Mouse (Mus musculus): ENCODE measurements around the gene Gemin4.

The Gemin4 gene

DNA sequence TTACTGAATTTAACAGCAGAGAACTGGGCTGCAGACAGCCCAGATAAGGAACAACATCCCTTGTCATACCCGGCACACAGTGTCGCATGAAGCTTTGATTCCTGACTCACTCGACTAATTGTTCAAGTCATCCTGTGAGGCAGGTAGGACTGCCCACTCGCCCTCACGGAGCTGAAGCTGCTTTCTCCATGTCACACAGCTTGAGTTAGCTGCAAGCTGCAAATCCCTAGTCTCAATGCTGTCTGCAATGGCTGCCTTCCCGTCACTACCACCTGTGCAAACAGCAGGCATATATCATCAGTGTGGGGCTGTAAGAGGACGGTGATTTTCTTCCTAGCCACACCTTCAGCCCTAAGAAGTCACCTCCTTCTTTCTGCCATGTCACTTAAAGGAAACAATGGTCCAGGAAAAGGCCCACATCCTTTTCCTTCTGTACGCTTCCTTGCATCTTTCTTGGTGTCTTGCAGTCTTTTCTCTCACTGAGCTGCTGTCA, 20.4 kb downstream of the Gemin4 start:
- no peak for DNase-seq (ENCODE audit: low read depth, low spot score)

DNA sequence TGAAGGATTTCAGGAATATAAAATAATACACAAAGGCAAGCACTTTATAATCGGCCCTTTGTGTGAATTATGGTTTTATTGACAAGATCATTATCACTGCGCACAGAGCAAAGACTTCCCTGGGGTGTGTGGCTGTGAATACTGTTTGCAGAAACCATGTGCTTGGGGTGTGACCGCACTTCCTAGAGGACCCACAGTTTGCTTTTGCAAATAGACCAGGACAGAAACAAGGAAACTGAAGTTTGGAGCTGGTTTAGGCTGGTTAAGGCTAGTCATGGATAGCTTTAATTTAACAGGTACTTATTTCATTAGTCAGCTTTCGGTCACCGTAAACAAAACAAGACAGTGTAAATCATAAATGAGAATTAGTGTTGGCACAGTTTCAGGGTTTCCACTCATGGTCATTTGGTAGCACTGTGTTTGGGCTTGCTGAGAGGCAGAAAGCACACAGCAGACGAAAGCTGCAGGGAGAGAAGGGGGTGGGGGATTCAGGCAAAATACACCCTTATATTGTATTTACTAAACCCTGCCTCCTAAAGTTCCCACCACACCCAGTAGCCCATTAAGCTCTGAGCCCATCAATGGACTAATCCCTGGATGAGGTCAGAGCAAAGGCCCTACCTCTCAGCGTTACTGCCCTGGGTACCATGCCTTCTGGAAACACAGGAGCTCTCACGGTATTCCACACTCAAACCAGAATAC, 21.0 kb downstream of the Gemin4 start:
- Histone ChIP-seq H3K36me3 (ENCODE audit: control insufficient read depth, insufficient read depth, low read length, poor library complexity, severe bottlenecking) (no peaks in the 10 kb centered on the region), H3K27me3 (ENCODE audit: control insufficient read depth, insufficient read depth, low read length, poor library complexity, severe bottlenecking) (no peaks in the 10 kb centered on the region)
- DNase-seq (ENCODE audit: low read depth, low spot score) = no peak

More for the DNA sequence above, 20.4 kb downstream of the Gemin4 start:
- no peaks in the 10 kb centered on the region for H3K36me3 ChIP-seq (ENCODE audit: control insufficient read depth, insufficient read depth, low read length, poor library complexity, severe bottlenecking)
- H3K27me3 ChIP-seq (ENCODE audit: control insufficient read depth, insufficient read depth, low read length, poor library complexity, severe bottlenecking) = no peaks in the 10 kb centered on the region

DNA sequence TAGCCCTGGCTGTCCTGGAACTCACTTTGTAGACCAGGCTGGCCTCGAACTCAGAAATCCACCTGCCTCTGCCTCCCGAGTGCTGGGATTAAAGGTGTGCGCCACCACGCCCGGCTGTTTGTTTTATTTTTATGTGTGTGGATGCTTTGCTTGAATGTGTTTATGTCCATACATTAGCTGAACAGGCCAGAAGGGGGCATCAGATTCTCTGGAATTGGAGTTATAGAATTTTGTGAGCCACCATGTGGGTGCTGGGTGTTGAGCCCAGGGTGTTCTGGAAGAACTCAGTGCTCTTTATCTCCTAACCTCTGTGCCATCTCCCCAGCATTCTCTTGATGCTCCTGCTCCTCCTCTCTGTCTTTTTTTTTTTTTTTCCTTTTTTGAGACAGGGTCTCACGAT, 30.6 kb downstream of the Gemin4 start:
- DNase-seq (ENCODE audit: low read depth, low spot score) = peak; percentile 20
- Histone ChIP-seq H3K36me3 (ENCODE audit: control insufficient read depth, insufficient read depth, low read length, poor library complexity, severe bottlenecking) (no peaks in the 10 kb centered on the region), H3K27me3 (ENCODE audit: control insufficient read depth, insufficient read depth, low read length, poor library complexity, severe bottlenecking) (no peaks in the 10 kb centered on the region)

DNA sequence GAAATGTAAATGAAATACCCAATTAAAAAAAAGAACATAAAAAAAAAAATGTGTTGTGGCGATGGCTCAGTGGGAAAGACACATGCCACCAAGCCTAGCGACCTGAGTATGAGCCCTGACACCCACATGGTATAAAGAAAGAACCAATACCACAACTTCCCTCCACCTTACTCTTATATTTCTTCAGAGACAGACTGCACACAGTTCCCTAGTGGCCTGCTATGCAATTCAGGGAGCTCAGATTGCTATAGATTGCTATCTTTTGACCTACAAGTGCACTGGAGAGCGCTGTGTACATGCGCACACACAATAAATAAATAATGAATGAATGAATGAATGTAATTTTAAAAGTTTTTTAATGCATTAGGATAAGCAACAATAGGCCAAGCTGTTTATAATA, 33.7 kb downstream of the Gemin4 start:
- DNase-seq (ENCODE audit: low read depth, low spot score) = no peak
- no peaks in the 10 kb centered on the region for H3K27me3 ChIP-seq (ENCODE audit: control insufficient read depth, insufficient read depth, low read length, poor library complexity, severe bottlenecking)
- no peaks in the 10 kb centered on the region for H3K36me3 ChIP-seq (ENCODE audit: control insufficient read depth, insufficient read depth, low read length, poor library complexity, severe bottlenecking)

DNA sequence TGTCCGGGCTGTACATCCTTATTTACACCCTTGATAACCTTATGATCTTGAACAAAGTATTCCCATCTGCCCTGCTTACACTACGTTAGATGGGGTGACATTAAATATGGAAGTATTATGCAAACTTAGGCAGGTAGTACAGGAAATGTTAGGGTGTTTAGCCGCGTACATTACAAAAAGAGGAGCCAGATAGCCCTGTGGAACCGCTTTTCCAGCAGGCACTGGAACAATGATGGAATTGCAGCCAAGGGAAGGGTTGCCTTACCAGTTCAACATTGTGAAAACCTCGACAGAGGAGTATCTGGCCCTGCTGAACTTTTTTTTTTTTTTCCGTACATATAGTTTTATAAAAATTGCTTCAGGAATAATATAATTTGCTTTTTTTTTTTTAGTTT, 37.3 kb downstream of the Gemin4 start:
- Histone ChIP-seq H3K27me3 (ENCODE audit: control insufficient read depth, insufficient read depth, low read length, poor library complexity, severe bottlenecking) (no peaks in the 10 kb centered on the region), H3K36me3 (ENCODE audit: control insufficient read depth, insufficient read depth, low read length, poor library complexity, severe bottlenecking) (no peaks in the 10 kb centered on the region)
- no peak for DNase-seq (ENCODE audit: low read depth, low spot score)

DNA sequence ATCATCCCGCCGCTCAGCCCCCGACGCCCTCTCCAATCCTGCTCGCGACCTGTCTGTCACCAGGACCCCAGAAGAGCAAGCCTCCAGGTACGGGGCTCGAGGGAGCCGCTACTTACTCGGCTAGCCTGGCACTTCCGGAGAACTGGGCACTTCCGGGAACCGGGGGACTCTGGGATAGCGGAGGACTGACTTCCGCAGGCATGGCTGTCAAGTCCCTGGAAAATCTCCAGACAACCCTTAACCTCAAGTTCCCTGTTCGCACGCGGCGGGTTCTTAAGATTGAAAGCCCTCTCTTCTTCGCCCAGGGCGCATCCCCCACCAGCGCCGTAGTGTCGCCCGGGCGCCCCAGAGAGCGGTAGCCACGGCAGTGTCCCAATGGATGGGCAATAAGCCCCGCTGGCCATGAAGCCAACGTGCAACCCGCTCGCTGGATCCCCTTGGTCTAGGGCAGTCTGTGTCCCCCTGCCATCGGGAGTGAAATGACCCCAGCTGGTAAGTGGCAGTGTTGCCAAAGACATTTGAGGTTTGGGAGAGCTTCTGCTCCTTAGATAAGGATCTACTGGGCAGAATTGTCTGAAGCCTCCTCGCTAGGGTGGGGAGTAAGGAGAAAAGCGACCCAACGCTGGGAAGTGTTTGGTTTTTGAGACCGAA, 37.8 kb downstream of the Gemin4 start, which contains the start of the genes Vps53 and Fam57a:
TSS of gene Vps53 (minus strand) at position 153 of the 651 bp plus-strand sequence.
TSS of gene Fam57a (plus strand) at position 177 of the 651 bp plus-strand sequence.
- peak; percentile 68 for DNase-seq (ENCODE audit: low read depth, low spot score)
- Histone ChIP-seq H3K27me3 (ENCODE audit: control insufficient read depth, insufficient read depth, low read length, poor library complexity, severe bottlenecking) (no peaks in the 10 kb centered on the region), H3K36me3 (ENCODE audit: control insufficient read depth, insufficient read depth, low read length, poor library complexity, severe bottlenecking) (no peaks in the 10 kb centered on the region)

DNA sequence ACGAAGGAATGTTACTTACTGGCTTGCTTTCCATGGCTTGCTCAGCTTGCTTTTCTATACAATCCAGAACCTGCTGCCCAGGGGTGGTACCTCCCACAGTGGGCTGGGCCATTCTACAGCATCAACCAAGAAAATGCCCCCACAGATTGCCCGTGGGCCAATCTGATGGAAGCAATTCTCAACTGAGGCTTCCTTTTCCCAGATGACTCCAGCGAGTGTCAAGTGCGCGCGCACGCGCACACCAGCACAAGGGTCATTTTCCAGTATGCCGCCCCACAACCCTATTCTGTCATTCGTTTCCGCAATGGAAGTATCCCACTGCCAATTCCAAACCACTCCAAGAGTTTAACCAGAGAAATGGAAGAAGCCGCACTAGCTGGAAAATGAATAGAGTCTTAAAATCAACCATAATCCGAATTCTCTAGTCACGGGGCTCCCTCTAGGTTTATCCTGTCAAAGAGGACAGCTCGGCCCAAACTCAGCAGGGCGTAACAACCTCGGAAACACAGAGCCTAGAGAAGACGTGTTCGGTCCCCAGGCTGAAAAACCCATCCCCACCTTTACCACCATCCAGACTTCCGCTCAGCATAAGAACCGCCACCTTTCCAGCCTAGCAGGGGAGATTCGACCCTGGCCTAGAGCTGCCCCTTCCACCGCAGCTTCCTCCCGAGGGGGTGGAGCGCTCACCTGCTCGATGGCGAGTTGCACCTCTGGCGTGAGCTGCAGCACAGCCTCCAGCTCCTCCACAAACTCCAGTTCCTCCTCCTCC, 38.6 kb downstream of the Gemin4 start:
- DNase-seq (ENCODE audit: low read depth, low spot score) = peak; percentile 12
- no peaks in the 10 kb centered on the region for H3K27me3 ChIP-seq (ENCODE audit: control insufficient read depth, insufficient read depth, low read length, poor library complexity, severe bottlenecking)
- H3K36me3 ChIP-seq (ENCODE audit: control insufficient read depth, insufficient read depth, low read length, poor library complexity, severe bottlenecking) = no peaks in the 10 kb centered on the region

DNA sequence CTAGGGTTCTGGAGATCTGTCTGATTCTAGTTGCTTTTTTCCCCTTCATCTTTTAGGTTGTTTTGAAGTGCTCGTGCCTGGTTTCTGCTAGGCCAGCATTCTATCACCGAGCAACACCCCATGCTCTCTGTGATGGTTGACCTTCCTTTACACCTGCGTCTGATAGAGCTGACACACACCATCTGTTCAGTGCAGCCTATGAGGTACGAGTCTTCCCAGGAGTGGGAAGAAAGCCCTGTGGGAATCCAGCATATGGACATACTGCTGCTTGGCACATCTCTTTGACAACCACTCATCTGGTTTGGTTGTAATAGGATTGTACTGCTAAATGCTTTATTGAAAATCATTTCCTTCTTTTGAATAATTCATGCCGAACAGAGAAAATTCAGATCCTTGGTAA, 47.3 kb downstream of the Gemin4 start:
- DNase-seq (ENCODE audit: low read depth, low spot score) = no peak

DNA sequence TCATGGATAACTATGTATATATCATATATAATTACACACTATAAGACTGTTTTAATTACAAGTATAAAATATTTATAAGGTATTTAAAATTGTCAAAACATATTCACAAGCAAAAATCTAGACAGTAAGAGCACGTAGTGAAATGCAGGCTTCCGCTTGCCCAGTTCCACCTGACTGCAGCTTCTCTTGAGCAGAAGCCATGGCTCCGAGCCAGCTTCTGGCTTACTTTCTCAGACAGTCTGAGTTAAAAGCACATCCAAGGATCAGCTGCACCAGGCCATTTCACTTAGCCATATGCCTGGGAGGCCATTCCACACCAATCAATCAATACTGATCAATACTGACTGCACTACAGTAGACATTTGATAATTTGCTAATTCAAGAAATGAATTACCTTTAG, 48.5 kb downstream of the Gemin4 start:
- Histone ChIP-seq H3K36me3 (ENCODE audit: control insufficient read depth, insufficient read depth, low read length, poor library complexity, severe bottlenecking) (peaks cover 8% of the 10 kb centered on the region; the same call in 1 of the 2 replicates), H3K27me3 (ENCODE audit: control insufficient read depth, insufficient read depth, low read length, poor library complexity, severe bottlenecking) (no peaks in the 10 kb centered on the region)
- DNase-seq (ENCODE audit: low read depth, low spot score) = no peak

More for the DNA sequence above, 47.3 kb downstream of the Gemin4 start:
- Histone ChIP-seq H3K36me3 (ENCODE audit: control insufficient read depth, insufficient read depth, low read length, poor library complexity, severe bottlenecking) (peaks cover 8% of the 10 kb centered on the region; the same call in 1 of the 2 replicates), H3K27me3 (ENCODE audit: control insufficient read depth, insufficient read depth, low read length, poor library complexity, severe bottlenecking) (no peaks in the 10 kb centered on the region)

DNA sequence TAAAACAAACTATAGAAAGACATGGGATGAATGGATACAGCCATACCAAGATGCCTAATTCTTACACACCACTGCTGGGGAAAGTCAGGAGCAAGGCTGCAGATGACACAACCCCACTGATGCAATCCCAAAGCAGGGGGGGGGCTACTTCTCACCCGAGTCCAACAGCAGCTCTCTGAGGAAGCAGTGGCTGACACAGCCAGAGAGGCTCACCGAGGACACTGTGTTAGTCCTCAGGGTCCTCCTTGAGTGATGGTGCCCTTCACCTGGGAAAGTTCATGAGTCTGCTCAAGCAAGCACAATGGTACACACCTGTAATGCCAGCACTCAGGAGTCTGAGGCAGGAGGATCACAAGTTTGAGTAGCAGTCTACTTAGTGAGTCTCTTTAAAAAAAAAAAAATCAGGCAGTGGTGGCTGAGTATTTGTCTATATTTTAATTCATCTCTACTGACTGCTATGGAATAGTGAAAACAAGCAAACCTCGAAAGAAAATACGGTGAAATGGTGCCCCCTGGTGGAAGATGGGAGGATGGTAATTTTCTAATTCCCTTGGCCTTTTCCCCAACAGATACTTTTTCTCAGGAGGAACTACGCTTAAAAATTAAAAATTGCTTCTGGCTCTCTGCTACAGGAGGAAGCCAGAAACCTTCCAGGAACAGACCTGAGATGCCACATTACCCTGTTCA, 50.2 kb downstream of the Gemin4 start:
- H3K36me3 ChIP-seq (ENCODE audit: control insufficient read depth, insufficient read depth, low read length, poor library complexity, severe bottlenecking) = peaks cover 5% of the 10 kb centered on the region
- peak; percentile 81 for DNase-seq (ENCODE audit: low read depth, low spot score)
- H3K27me3 ChIP-seq (ENCODE audit: control insufficient read depth, insufficient read depth, low read length, poor library complexity, severe bottlenecking) = no peaks in the 10 kb centered on the region

DNA sequence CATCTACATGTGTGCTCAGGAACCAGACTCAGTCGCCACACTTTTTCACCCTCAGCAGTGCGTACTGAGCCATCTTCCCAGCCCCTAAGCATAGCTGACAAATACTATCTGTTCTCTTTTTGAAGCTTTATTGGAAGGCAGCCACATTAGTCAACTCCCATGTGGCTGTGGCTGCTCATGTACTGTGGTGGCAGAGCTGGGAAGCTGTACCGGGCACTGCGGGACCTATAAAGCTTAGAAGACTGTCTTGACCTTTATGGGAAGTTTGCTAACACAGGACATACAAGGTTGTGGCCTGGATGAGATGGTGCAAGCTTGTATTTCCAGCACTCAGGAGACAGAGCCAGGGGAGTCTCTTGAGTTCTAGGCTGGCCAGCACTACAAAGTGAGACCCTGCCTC, 50.8 kb downstream of the Gemin4 start:
- peaks cover 2% of the 10 kb centered on the region for H3K36me3 ChIP-seq (ENCODE audit: control insufficient read depth, insufficient read depth, low read length, poor library complexity, severe bottlenecking)
- DNase-seq (ENCODE audit: low read depth, low spot score) = no peak
- no peaks in the 10 kb centered on the region for H3K27me3 ChIP-seq (ENCODE audit: control insufficient read depth, insufficient read depth, low read length, poor library complexity, severe bottlenecking)

Measured in splenic B cell, adult 2 months (primary cell).